ENCODE assay signal across 13 mouse cellular contexts in genomic region chr19:46480624-46481345, GRCm38 (mm10). TPM values are rescaled to one million over a fixed set of nuclear protein-coding genes. Genes with fewer than 3 reads are reported as not detected.
DNase-seq lines count a peak whose midpoint lies in the region; ATAC-seq and TF ChIP-seq lines count a peak whose summit lies in the region.
"Had no signal": no experiment of that assay in that cellular context is flagged by ENCODE, and none has a peak within 500 bp of the region (broad histone marks: within the 10 kb centered on the region; RNA-seq: fewer than 3 reads in every experiment).

No protein-coding gene starts in this region.

- no peak overlapping the region for H3K4me3 ChIP-seq in intestine, embryonic 15.5 days (replicated peaks)
- H3K4me3 ChIP-seq in intestine, embryonic 16.5 days (ENCODE audit: low read length), result no peak overlapping the region
- no peak overlapping the region for H3K4me3 ChIP-seq in hindbrain, embryonic 13.5 days
- H3K4me3 ChIP-seq in midbrain, embryonic 12.5 days, result no peak overlapping the region
- no peak overlapping the region for H3K4me3 ChIP-seq in thymus, adult 2 months (ENCODE audit: control insufficient read depth, insufficient read depth, low read length)

- no peaks in the 10 kb centered on the region for H3K27me3 ChIP-seq in intestine, embryonic 15.5 days (replicated peaks)
- H3K27me3 ChIP-seq in intestine, embryonic 16.5 days (replicated peaks; ENCODE audit: control insufficient read depth, insufficient read depth, low read length), result no peaks in the 10 kb centered on the region
- H3K27me3 ChIP-seq in hindbrain, embryonic 13.5 days, result no peaks in the 10 kb centered on the region
- no peaks in the 10 kb centered on the region for H3K27me3 ChIP-seq in midbrain, embryonic 12.5 days
- H3K27me3 ChIP-seq in thymus, adult 2 months (ENCODE audit: control insufficient read depth, insufficient read depth, low read length), result no peaks in the 10 kb centered on the region

- H3K9me3 ChIP-seq in intestine, embryonic 15.5 days, result no peaks in the 10 kb centered on the region
- no peaks in the 10 kb centered on the region for H3K9me3 ChIP-seq in intestine, embryonic 16.5 days (ENCODE audit: control insufficient read depth, low read length)
- H3K9me3 ChIP-seq in hindbrain, embryonic 13.5 days, result no peaks in the 10 kb centered on the region
- no peaks in the 10 kb centered on the region for H3K9me3 ChIP-seq in midbrain, embryonic 12.5 days

- no peak for TF ChIP-seq CTCF in thymus, adult 2 months (IDR thresholded peaks at IDR 0.05; ENCODE audit: borderline replicate concordance, control insufficient read depth, extremely low read depth, insufficient read depth, low read length, poor library complexity)

- H3K36me3 ChIP-seq in intestine, embryonic 15.5 days, result 0 out of 2 replicates have a peak, but pooled peaks cover under 1% of the 10 kb centered on the region
- peaks cover 3% of the 10 kb centered on the region; the same call in 1 of the 2 replicates for H3K36me3 ChIP-seq in intestine, embryonic 16.5 days (ENCODE audit: control insufficient read depth, insufficient read depth, low read length)
- H3K36me3 ChIP-seq in hindbrain, embryonic 13.5 days, result peaks cover 54% of the 10 kb centered on the region
- peaks cover 55% of the 10 kb centered on the region for H3K36me3 ChIP-seq in midbrain, embryonic 12.5 days
- H3K36me3 ChIP-seq in thymus, adult 2 months (ENCODE audit: control insufficient read depth, insufficient read depth, low read length), result no peaks in the 10 kb centered on the region

- peak overlapping the region; percentile 14; the same call in 1 of the 2 replicates for H3K27ac ChIP-seq in intestine, embryonic 15.5 days
- no peak overlapping the region for H3K27ac ChIP-seq in intestine, embryonic 16.5 days (ENCODE audit: low read length)
- peak overlapping the region; percentile 78 for H3K27ac ChIP-seq in hindbrain, embryonic 13.5 days
- peak overlapping the region; percentile 58 for H3K27ac ChIP-seq in midbrain, embryonic 12.5 days (replicated peaks)
- no peak overlapping the region for H3K27ac ChIP-seq in thymus, adult 2 months (ENCODE audit: control insufficient read depth, insufficient read depth, low read length)
- H3K27ac ChIP-seq: liver, embryonic 14.5 days had no signal

- 61% methylated on average over 10 of the region's 10 CpGs for WGBS in intestine, embryonic 15.5 days
- 56% methylated on average over 10 of the region's 10 CpGs for WGBS in intestine, embryonic 16.5 days
- 65% methylated on average over 10 of the region's 10 CpGs for WGBS in hindbrain, embryonic 13.5 days
- 72% methylated on average over 10 of the region's 10 CpGs for WGBS in midbrain, embryonic 12.5 days
- 95% methylated on average over 10 of the region's 10 CpGs for WGBS in thymus, adult 2 months

- no peak overlapping the region for H3K9ac ChIP-seq in intestine, embryonic 15.5 days
- no peak overlapping the region for H3K9ac ChIP-seq in intestine, embryonic 16.5 days (ENCODE audit: low read depth, low read length)
- peak overlapping the region; percentile 35; the same call in 1 of the 2 replicates for H3K9ac ChIP-seq in hindbrain, embryonic 13.5 days
- no peak overlapping the region for H3K9ac ChIP-seq in midbrain, embryonic 12.5 days (replicated peaks)
- H3K9ac ChIP-seq: liver, embryonic 14.5 days had no signal

- H3K4me1 ChIP-seq in intestine, embryonic 15.5 days (replicated peaks), result peaks cover 59% of the 10 kb centered on the region
- peaks cover 56% of the 10 kb centered on the region for H3K4me1 ChIP-seq in intestine, embryonic 16.5 days (ENCODE audit: control insufficient read depth, insufficient read depth, low read length)
- H3K4me1 ChIP-seq in hindbrain, embryonic 13.5 days (replicated peaks), result peaks cover 77% of the 10 kb centered on the region
- peaks cover 47% of the 10 kb centered on the region for H3K4me1 ChIP-seq in midbrain, embryonic 12.5 days
- H3K4me1 ChIP-seq in thymus, adult 2 months (replicated peaks; ENCODE audit: control insufficient read depth, insufficient read depth, low read length), result peaks cover 29% of the 10 kb centered on the region

- peak; percentile 28 for DNase-seq in embryo, embryonic 11 days
- no peak for DNase-seq in cerebellum, adult 9-11 months
- DNase-seq in thymus, adult 2 months, result no peak
- no peak for DNase-seq in T-cell, adult 2 months (ENCODE audit: low spot score)
- DNase-seq: adrenal gland, postnatal 36 days; cerebellum, adult 9-10 months; kidney, adult 2 months had no signal

- no peak for ATAC-seq in intestine, embryonic 15.5 days
- no peak for ATAC-seq in intestine, embryonic 16.5 days
- ATAC-seq in hindbrain, embryonic 13.5 days (ENCODE audit: low FRiP score), result no peak
- no peak for ATAC-seq in midbrain, embryonic 12.5 days (ENCODE audit: low FRiP score, low read depth)
- ATAC-seq: forebrain, embryonic 14.5 days had no signal

- TF ChIP-seq POLR2A in thymus, adult 2 months (IDR thresholded peaks at IDR 0.05; ENCODE audit: control insufficient read depth, extremely low read depth, insufficient read depth, low read length, poor library complexity), result no peak

- H3K4me2 ChIP-seq in intestine, embryonic 15.5 days (replicated peaks), result no peak overlapping the region
- no peak overlapping the region for H3K4me2 ChIP-seq in intestine, embryonic 16.5 days (ENCODE audit: low read depth, low read length)
- no peak overlapping the region for H3K4me2 ChIP-seq in hindbrain, embryonic 13.5 days
- no peak overlapping the region for H3K4me2 ChIP-seq in midbrain, embryonic 12.5 days (replicated peaks)

RNA-seq across cellular contexts. Expression of gene Trim8, which starts 20.7 kb away (rescaled TPM):
- polyA plus RNA-seq in intestine, embryonic 15.5 days (2015; fragmentation: Nextera tagmentation; extraction: Ambion mirVana), result 16.4 and 17.3 TPM in 2 replicates
- polyA plus RNA-seq in intestine, embryonic 16.5 days (2015; fragmentation: Nextera tagmentation; extraction: Ambion mirVana), result 10.1 and 13.7 TPM in 2 replicates
- polyA plus RNA-seq in hindbrain, embryonic 13.5 days (2015; fragmentation: Nextera tagmentation; extraction: Ambion mirVana), result 29.7 and 31.6 TPM in 2 replicates
- 38.5 and 53.9 TPM in 2 replicates for polyA plus RNA-seq in midbrain, embryonic 12.5 days (2016; fragmentation: Nextera tagmentation; extraction: Ambion mirVana)
- polyA plus RNA-seq in thymus, adult 2 months (2012; rRNA removed), result 57.9 and 78.2 TPM in 2 replicates

Comparison
In these comparisons a context has a peak if more than half of its experiments do, and no peak if none do; other contexts are left out.
1. H3K27ac ChIP-seq: peak in intestine, embryonic 15.5 days (single experiment), hindbrain, embryonic 13.5 days (single experiment) and midbrain, embryonic 12.5 days (single experiment); none in intestine, embryonic 16.5 days (single experiment) and thymus, adult 2 months (single experiment).